Mouse (Mus musculus): ENCODE measurements at regions not wholly inside any gene's neighbourhood (a gene's known extent, or its start where the extent isn't known, plus 50 kb on each side); places are given as distances from the start of the nearest gene placed in this dataset.

GRCm38 (mm10) chr10:44631584-44631983, 103.3 kb upstream of the Prdm1 start:
- H3K4me2 ChIP-seq = no peak overlapping the region
- no peak overlapping the region for H3K9ac ChIP-seq
- no peak overlapping the region for H3K27ac ChIP-seq
- ATAC-seq (ENCODE audit: insufficient number of reproducible peaks, insufficient read depth, low FRiP score, low TSS enrichment, low read depth) = no peak
- 72% methylated on average over 8 of the region's 8 CpGs for WGBS
- H3K4me1 ChIP-seq = peaks cover 3% of the 10 kb centered on the region; the same call in 1 of the 2 replicates
- H3K36me3 ChIP-seq = no peaks in the 10 kb centered on the region
- no peaks in the 10 kb centered on the region for H3K9me3 ChIP-seq
- H3K27me3 ChIP-seq = no peaks in the 10 kb centered on the region
- no peak overlapping the region for H3K4me3 ChIP-seq

- H3K27ac ChIP-seq = peak overlapping the region; percentile 60; the same call in 1 of the 2 replicates
- no peak overlapping the region for H3K4me3 ChIP-seq
- 40% methylated on average over 13 of the region's 13 CpGs for WGBS
- ATAC-seq (ENCODE audit: insufficient number of reproducible peaks, insufficient read depth, low FRiP score, low TSS enrichment, low read depth) = no peak
- no peaks in the 10 kb centered on the region for H3K36me3 ChIP-seq
- H3K27me3 ChIP-seq = no peaks in the 10 kb centered on the region
- no peak overlapping the region for H3K9ac ChIP-seq
- peaks cover 3% of the 10 kb centered on the region; the same call in 1 of the 2 replicates for H3K4me1 ChIP-seq
- H3K9me3 ChIP-seq = no peaks in the 10 kb centered on the region
- H3K4me2 ChIP-seq = peak overlapping the region; percentile 18; the same call in 1 of the 2 replicates
Measured at GRCm38 (mm10) chr10:44630485-44630884, 102.2 kb upstream of the Prdm1 start.

- Histone ChIP-seq H3K9ac (no peak overlapping the region), H3K4me2 (no peak overlapping the region), H3K36me3 (no peaks in the 10 kb centered on the region), H3K4me1 (peaks cover 3% of the 10 kb centered on the region; the same call in 1 of the 2 replicates), H3K4me3 (no peak overlapping the region), H3K9me3 (no peaks in the 10 kb centered on the region), H3K27me3 (no peaks in the 10 kb centered on the region), H3K27ac (no peak overlapping the region)
- ATAC-seq (ENCODE audit: insufficient number of reproducible peaks, insufficient read depth, low FRiP score, low TSS enrichment, low read depth) = no peak
- 86% methylated on average over 3 of the region's 3 CpGs for WGBS
Measured at GRCm38 (mm10) chr10:44628387-44628786, 100.1 kb upstream of the Prdm1 start.

GRCm38 (mm10) chr10:44627431-44627830, 99.1 kb upstream of the Prdm1 start:
- ATAC-seq (ENCODE audit: insufficient number of reproducible peaks, insufficient read depth, low FRiP score, low TSS enrichment, low read depth) = no peak
- H3K36me3 ChIP-seq = no peaks in the 10 kb centered on the region
- no peaks in the 10 kb centered on the region for H3K27me3 ChIP-seq
- H3K4me1 ChIP-seq = peaks cover 3% of the 10 kb centered on the region; the same call in 1 of the 2 replicates
- 93% methylated on average over 3 of the region's 3 CpGs for WGBS
- no peak overlapping the region for H3K27ac ChIP-seq
- no peak overlapping the region for H3K4me2 ChIP-seq
- no peak overlapping the region for H3K9ac ChIP-seq
- H3K4me3 ChIP-seq = no peak overlapping the region
- no peaks in the 10 kb centered on the region for H3K9me3 ChIP-seq

GRCm38 (mm10) chr10:44625521-44625920, 97.2 kb upstream of the Prdm1 start:
- Histone ChIP-seq H3K36me3 (no peaks in the 10 kb centered on the region), H3K4me3 (no peak overlapping the region), H3K9me3 (no peaks in the 10 kb centered on the region), H3K4me2 (no peak overlapping the region), H3K4me1 (peaks cover 3% of the 10 kb centered on the region; the same call in 1 of the 2 replicates), H3K27ac (no peak overlapping the region), H3K27me3 (no peaks in the 10 kb centered on the region), H3K9ac (no peak overlapping the region)
- ATAC-seq (ENCODE audit: insufficient number of reproducible peaks, insufficient read depth, low FRiP score, low TSS enrichment, low read depth) = no peak
- WGBS = 76% methylated on average over 4 of the region's 4 CpGs

GRCm38 (mm10) chr10:44615586-44615985, 87.3 kb upstream of the Prdm1 start:
- H3K27me3 ChIP-seq = no peaks in the 10 kb centered on the region
- H3K4me2 ChIP-seq = no peak overlapping the region
- WGBS = 89% methylated on average over 1 of the region's 1 CpGs
- H3K4me1 ChIP-seq = no peaks in the 10 kb centered on the region
- H3K9me3 ChIP-seq = no peaks in the 10 kb centered on the region
- no peak overlapping the region for H3K4me3 ChIP-seq
- H3K9ac ChIP-seq = no peak overlapping the region
- no peak for ATAC-seq (ENCODE audit: insufficient number of reproducible peaks, insufficient read depth, low FRiP score, low TSS enrichment, low read depth)
- H3K27ac ChIP-seq = no peak overlapping the region
- no peaks in the 10 kb centered on the region for H3K36me3 ChIP-seq

- Histone ChIP-seq H3K9me3 (no peaks in the 10 kb centered on the region), H3K4me1 (no peaks in the 10 kb centered on the region), H3K4me2 (no peak overlapping the region), H3K4me3 (no peak overlapping the region), H3K27ac (no peak overlapping the region), H3K27me3 (no peaks in the 10 kb centered on the region), H3K9ac (no peak overlapping the region), H3K36me3 (no peaks in the 10 kb centered on the region)
- 90% methylated on average over 7 of the region's 7 CpGs for WGBS
- no peak for ATAC-seq (ENCODE audit: insufficient number of reproducible peaks, insufficient read depth, low FRiP score, low TSS enrichment, low read depth)
Measured at GRCm38 (mm10) chr10:44612571-44612970, 84.3 kb upstream of the Prdm1 start.

GRCm38 (mm10) chr10:44611399-44611798, 83.1 kb upstream of the Prdm1 start:
- H3K36me3 ChIP-seq = no peaks in the 10 kb centered on the region
- H3K27ac ChIP-seq = no peak overlapping the region
- H3K4me3 ChIP-seq = no peak overlapping the region
- no peaks in the 10 kb centered on the region for H3K4me1 ChIP-seq
- H3K4me2 ChIP-seq = no peak overlapping the region
- ATAC-seq (ENCODE audit: insufficient number of reproducible peaks, insufficient read depth, low FRiP score, low TSS enrichment, low read depth) = no peak
- H3K9ac ChIP-seq = no peak overlapping the region
- no peaks in the 10 kb centered on the region for H3K27me3 ChIP-seq
- 83% methylated on average over 5 of the region's 5 CpGs for WGBS
- H3K9me3 ChIP-seq = no peaks in the 10 kb centered on the region

- no peaks in the 10 kb centered on the region for H3K9me3 ChIP-seq
- no peaks in the 10 kb centered on the region for H3K27me3 ChIP-seq
- no peak for ATAC-seq (ENCODE audit: insufficient number of reproducible peaks, insufficient read depth, low FRiP score, low TSS enrichment, low read depth)
- no peaks in the 10 kb centered on the region for H3K4me1 ChIP-seq
- H3K9ac ChIP-seq = no peak overlapping the region
- H3K4me3 ChIP-seq = no peak overlapping the region
- no peak overlapping the region for H3K4me2 ChIP-seq
- whole genome bisulfite sequencing = 63% methylated on average over 6 of the region's 6 CpGs
- no peaks in the 10 kb centered on the region for H3K36me3 ChIP-seq
- no peak overlapping the region for H3K27ac ChIP-seq
Measured at GRCm38 (mm10) chr10:44609187-44609586, 80.9 kb upstream of the Prdm1 start.

GRCm38 (mm10) chr10:44607334-44607851, 79.1 kb upstream of the Prdm1 start:
- Histone ChIP-seq H3K27ac (no peak overlapping the region), H3K4me2 (no peak overlapping the region), H3K9me3 (no peaks in the 10 kb centered on the region), H3K9ac (no peak overlapping the region), H3K36me3 (no peaks in the 10 kb centered on the region), H3K4me3 (no peak overlapping the region), H3K4me1 (no peaks in the 10 kb centered on the region), H3K27me3 (no peaks in the 10 kb centered on the region)
- 64% methylated on average over 5 of the region's 5 CpGs for WGBS
- ATAC-seq (ENCODE audit: insufficient number of reproducible peaks, insufficient read depth, low FRiP score, low TSS enrichment, low read depth) = no peak

GRCm38 (mm10) chr10:44604512-44604911, 76.2 kb upstream of the Prdm1 start:
- H3K9ac ChIP-seq = no peak overlapping the region
- no peaks in the 10 kb centered on the region for H3K27me3 ChIP-seq
- H3K4me3 ChIP-seq = no peak overlapping the region
- no peak overlapping the region for H3K27ac ChIP-seq
- no peaks in the 10 kb centered on the region for H3K36me3 ChIP-seq
- WGBS = 89% methylated on average over 11 of the region's 11 CpGs
- H3K4me1 ChIP-seq = peaks cover 12% of the 10 kb centered on the region
- H3K4me2 ChIP-seq = no peak overlapping the region
- no peak for ATAC-seq (ENCODE audit: insufficient number of reproducible peaks, insufficient read depth, low FRiP score, low TSS enrichment, low read depth)
- H3K9me3 ChIP-seq = no peaks in the 10 kb centered on the region

GRCm38 (mm10) chr10:44603461-44603860, 75.2 kb upstream of the Prdm1 start:
- WGBS = 58% methylated on average over 5 of the region's 5 CpGs
- H3K27ac ChIP-seq = no peak overlapping the region

More at GRCm38 (mm10) chr10:44603461-44603860, 75.2 kb upstream of the Prdm1 start:
- Histone ChIP-seq H3K4me3 (no peak overlapping the region), H3K4me2 (no peak overlapping the region), H3K27me3 (no peaks in the 10 kb centered on the region), H3K36me3 (no peaks in the 10 kb centered on the region), H3K9ac (no peak overlapping the region), H3K9me3 (no peaks in the 10 kb centered on the region), H3K4me1 (peaks cover 22% of the 10 kb centered on the region)
- no peak for ATAC-seq (ENCODE audit: insufficient number of reproducible peaks, insufficient read depth, low FRiP score, low TSS enrichment, low read depth)
